Mouse (Mus musculus) left cerebral cortex, postnatal 14 days (tissue): Measurements from ENCODE around the gene Itga3. TPM values are rescaled to one million over a fixed set of nuclear protein-coding genes. Genes with fewer than 3 reads are reported as not detected.

ENCODE experiments used
- DNase-seq, 2 experiments: peaks; one replicate each; pipeline ENCODE4 v3.0.0; 2021 to 2022; ENCODE audit warnings: low spot score in 2 of 2, mixed read lengths in 1 of 2
- intact Hi-C: fragments of 180-260 bp; cut with DNase I; formaldehyde crosslinking; loops from one replicate; pipeline ENCODE4 v1.15.1; 2025
- long read RNA-seq, 2 experiments: library from polyadenylated mRNA; stranded (forward); transcript quantifications; one replicate each; pipeline ENCODE4 v2.0.0; 2021
- total RNA-seq, 2 experiments: library from RNA; stranded (reverse); gene quantifications; 2 replicates each; pipeline ENCODE4 v1.2.3; 2021

Gene Itga3
- 10 to 100 TPM; 12.2 to 15.5 TPM for total RNA-seq
- long read RNA-seq, experiment 1, full-length matches to known transcripts: 2 of 7 reads
- long read RNA-seq, experiment 1, partial matches to known transcripts: 3 of 7 reads
- long read RNA-seq, experiment 1, other reads (novel, unspliced or antisense): 2 of 7 reads
- long read RNA-seq, experiment 2, partial matches to known transcripts: 2 of 3 reads
- long read RNA-seq, experiment 2, other reads (novel, unspliced or antisense): 1 of 3 reads

- intact Hi-C loops: loop anchor here (2.0 kb wide), 1 partner anchor 30 kb away; no protein-coding TSS in a partner anchor
- DNase-seq: peak in 1 of 2 experiments; percentile 36
Measured at GRCm38 (mm10) chr11:95076536-95077111, at the start of gene Itga3. Itga3 (minus strand) TSS chr11:95076801.

GRCm38 (mm10) chr11:95125366-95125948 is 48.9 kb upstream of the Itga3 start:
- intact Hi-C loops: no loop called here
- no peak for DNase-seq

GRCm38 (mm10) chr11:95122100-95122489 is 45.5 kb upstream of the Itga3 start:
- DNase-seq: no peak
- intact Hi-C loops: no loop called here

DNA sequence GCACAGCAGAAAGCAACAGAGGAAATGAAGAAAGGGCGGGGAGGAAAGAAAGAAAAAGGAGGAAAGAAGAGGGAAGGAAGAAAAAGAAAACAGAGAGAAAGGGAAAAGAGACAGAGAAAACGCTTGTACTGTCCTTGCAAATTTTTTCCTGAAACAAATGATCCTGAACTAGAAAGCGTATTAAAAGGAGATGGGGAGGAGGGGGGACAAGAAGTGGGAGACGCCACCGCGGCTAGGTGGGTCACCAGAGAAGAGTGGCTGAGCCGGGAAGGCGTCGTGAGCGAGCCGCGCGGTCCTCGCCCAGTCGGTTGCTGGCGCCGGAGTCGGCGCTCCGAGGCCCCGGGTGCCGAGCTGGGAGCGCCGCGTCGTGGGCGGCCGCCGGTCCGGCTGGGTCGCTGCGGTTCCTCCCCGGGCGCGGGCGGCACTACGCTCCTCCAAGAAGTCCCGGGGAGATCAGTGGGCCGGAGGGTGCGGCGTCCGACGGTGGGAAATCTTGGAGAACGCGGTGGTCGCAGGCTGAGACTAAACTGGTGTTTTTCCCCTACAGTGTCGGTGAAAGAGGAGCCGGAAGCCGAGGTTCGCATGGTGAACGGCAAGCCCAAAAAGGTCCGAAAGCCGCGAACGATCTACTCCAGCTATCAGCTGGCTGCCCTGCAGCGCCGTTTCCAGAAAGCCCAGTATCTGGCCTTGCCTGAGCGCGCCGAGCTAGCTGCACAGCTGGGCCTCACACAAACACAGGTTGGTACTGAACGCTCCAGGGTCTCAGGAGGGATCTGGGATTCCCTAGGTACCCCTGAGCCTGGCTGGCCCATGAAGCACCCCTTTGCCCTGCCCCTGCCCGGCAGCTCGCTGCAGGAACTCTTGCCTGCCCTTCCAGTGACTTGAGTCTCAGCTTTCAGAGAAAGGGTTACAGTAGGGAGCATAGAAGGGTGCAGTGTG is 44.8 kb upstream of the Itga3 start:
- intact Hi-C loops: no loop called here
- DNase-seq: no peak

- no peak for DNase-seq
- intact Hi-C loops: no loop called here
Measured at GRCm38 (mm10) chr11:95120633-95121020, 44.0 kb upstream of the Itga3 start.

GRCm38 (mm10) chr11:95119990-95120632 is 43.5 kb upstream of the Itga3 start, which contains the start of gene Dlx3:
Dlx3 (plus strand) TSS chr11:95120119.
- intact Hi-C loops: loop anchor here (5.0 to 10.0 kb wide), 2 partner anchors 265 to 402 kb away; partner anchors contain the start of gene Slc35b1
- no peak for DNase-seq

GRCm38 (mm10) chr11:95118505-95118904 is 41.9 kb upstream of the Itga3 start:
- intact Hi-C loops: loop anchor here (1.0 to 10.0 kb wide), 3 partner anchors 133 to 404 kb away; partner anchors contain the start of gene Slc35b1
- DNase-seq: peak; percentile 77 to 84

DNA sequence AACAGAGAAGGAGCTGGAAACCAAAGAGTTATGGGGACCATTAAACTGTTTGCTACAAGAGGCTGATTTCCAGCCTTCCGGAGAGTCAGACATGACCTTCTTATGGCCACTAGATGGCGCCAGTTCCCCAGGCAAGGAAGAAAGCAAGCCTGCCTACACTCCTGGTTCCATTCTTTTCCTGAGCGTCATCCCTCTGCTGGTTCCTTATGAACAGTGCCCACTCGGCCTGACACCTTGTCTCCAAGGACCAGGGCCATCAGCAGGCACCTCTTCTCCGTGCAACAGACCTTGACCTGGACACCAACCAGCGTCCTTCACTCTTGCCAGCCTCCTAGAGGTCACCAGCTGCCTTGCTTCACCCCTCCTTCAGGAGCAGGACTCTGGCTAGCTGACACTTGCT is 40.4 kb upstream of the Itga3 start:
- intact Hi-C loops: loop anchor here (1.0 to 10.0 kb wide), 3 partner anchors 115 to 405 kb away; partner anchors contain the start of gene Slc35b1
- peak; percentile 81 to 84 for DNase-seq

- DNase-seq: no peak
- intact Hi-C loops: loop anchor here (10.0 kb wide), 1 partner anchor 275 kb away; the partner anchor contains the start of gene Slc35b1
Measured at GRCm38 (mm10) chr11:95110081-95110480, 33.5 kb upstream of the Itga3 start.

- no peak for DNase-seq
- intact Hi-C loops: no loop called here
Measured at GRCm38 (mm10) chr11:95109000-95109399, 32.4 kb upstream of the Itga3 start.

DNA sequence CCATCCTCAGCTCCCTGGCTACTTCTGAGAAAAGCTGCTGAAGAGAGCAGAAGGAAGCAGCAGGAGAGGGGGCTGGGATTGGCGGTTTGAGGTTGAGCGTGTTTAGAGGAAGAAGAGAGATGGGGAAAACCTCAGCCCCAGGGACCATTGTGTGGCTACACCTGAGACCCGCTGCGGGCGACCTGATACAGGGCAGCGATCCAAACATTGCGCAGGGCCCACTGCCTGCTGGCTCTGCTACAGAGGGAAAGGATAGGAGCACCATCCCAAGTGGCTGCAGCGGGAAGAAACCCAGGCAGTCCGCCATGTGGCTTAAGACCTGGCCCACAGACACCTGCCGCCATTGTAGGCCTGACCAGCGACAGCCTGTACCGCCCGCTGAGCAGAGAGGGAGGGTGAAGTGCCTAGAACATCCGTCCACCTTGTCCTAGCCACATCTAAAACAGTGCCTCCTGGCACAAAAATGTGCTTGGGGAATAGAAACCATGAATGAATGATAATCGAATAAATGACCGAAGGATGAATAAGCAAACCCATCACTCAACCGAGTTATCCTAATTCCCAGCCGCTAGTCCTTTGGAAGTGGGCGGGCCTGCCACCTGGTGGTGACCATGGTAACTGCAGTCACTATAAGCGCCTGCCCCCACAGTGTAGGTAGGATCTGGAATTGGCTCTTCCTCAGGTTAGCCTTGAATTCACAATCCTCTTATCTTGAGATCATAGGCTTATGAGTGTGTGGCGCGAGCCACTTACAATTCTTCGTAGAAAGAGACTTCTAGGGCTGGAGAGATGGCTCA is 30.0 kb upstream of the Itga3 start:
- intact Hi-C loops: loop anchor here (2.0 kb wide), 1 partner anchor 30 kb away; the partner anchor contains the start of gene Itga3
- DNase-seq: peak; percentile 83 to 84

GRCm38 (mm10) chr11:95105274-95105874 is 28.8 kb upstream of the Itga3 start:
- intact Hi-C loops: loop anchor here (1.0 kb wide), 1 partner anchor 58 kb away; no protein-coding TSS in a partner anchor
- DNase-seq: no peak

DNA sequence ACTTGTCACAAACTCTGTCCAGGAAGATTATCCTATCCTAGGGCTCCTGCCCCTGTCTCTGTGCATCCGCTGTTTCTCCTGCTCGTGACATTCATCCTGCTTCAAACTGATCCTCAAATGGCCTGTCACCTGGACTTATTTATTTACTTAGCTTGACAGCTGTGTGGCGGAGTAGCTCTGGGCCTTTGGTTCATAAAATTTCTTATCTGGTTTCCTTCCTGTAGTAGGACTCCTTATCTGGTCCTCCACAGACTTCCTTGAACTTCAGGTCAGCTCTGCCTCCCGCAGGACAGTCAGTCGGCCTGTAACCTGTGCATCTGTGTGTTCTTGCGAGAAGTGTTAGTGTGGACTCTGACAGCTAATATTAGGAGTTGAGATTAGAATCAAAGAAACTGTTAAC is 27.7 kb upstream of the Itga3 start:
- intact Hi-C loops: no loop called here
- DNase-seq: no peak

GRCm38 (mm10) chr11:95102161-95102904 is 25.7 kb upstream of the Itga3 start:
- DNase-seq: no peak
- intact Hi-C loops: no loop called here

DNA sequence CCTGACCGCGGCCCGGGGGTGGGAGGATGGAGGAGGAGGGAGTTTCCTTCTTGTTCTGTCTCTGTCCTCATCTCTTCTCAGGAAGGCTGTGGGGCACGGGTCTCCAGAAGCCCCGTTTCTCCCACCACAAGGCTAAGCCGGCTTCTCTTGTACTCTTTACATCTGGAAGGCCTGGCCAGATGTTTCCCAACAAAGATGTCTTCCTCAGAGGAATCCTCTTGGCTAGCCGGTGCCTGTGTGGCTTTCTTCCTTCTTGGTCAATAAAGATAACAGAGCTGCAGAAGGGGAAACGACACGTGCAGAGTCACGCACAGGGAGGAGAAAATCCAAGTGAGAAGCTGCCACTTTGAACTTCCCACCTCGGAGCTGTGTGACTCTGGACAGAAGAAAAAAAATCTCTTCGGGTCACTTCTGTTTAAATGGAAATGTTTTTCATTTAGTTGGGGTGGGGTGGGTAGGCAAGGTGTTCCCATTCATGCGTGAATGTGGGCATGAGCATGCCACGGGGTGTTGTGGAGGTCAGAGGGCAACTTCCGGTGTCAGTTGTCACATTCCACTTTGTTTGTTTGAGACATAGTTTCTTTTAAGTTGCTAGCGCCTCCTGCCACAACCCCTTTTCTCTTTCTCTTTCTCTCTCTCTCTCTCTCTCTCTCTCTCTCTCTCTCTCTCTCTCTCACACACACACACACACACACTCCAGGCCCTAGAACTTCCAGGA is 24.6 kb upstream of the Itga3 start:
- no peak for DNase-seq
- intact Hi-C loops: no loop called here

GRCm38 (mm10) chr11:95100393-95100792 is 23.8 kb upstream of the Itga3 start:
- DNase-seq: no peak
- intact Hi-C loops: no loop called here
